Mouse (Mus musculus): ENCODE data around the gene Shld2.

DNA sequence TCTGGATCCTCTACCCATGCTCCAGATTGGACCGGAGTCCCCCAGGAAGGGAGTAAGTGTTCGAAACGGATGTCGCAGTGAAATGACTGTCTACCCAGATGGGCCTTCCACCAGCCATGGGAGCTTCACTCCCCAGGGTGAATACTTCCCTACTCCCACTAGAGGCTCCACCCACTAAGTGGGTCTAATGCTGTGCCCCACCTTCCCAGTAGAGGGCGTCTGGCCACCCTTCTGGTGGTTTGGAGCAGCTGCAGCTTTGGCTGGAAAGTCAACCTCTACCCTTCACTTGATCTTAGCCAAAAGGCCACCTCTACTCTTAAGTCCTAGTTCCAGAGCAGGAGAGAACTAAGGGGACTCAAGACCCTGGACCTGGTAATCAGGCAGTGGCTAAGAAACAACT is 121.7 kb downstream of the Shld2 start:
- TF ChIP-seq CTCF (IDR thresholded peaks at IDR 0.05; ENCODE audit: control insufficient read depth, insufficient read depth, insufficient read length) (no peak), MAX (IDR thresholded peaks at IDR 0.05) (no peak), FOSL1 (IDR thresholded peaks at IDR 0.05; ENCODE audit: insufficient read depth, low read length, poor library complexity, severe bottlenecking) (no peak), USF1 (IDR thresholded peaks at IDR 0.05; ENCODE audit: low read depth) (no peak), CEBPB (IDR thresholded peaks at IDR 0.05; ENCODE audit: low read depth) (no peak)
